Mouse (Mus musculus): ENCODE data around the gene Acsf3. TPM values are rescaled to one million over a fixed set of nuclear protein-coding genes. Genes with fewer than 3 reads are reported as not detected.
A peak's percentile ranks its signal among the peaks of the same experiment; 100 is the strongest.

The Acsf3 gene
- polyA plus RNA-seq, 1 experiment from 2014 or later, result 17.4 TPM

DNA sequence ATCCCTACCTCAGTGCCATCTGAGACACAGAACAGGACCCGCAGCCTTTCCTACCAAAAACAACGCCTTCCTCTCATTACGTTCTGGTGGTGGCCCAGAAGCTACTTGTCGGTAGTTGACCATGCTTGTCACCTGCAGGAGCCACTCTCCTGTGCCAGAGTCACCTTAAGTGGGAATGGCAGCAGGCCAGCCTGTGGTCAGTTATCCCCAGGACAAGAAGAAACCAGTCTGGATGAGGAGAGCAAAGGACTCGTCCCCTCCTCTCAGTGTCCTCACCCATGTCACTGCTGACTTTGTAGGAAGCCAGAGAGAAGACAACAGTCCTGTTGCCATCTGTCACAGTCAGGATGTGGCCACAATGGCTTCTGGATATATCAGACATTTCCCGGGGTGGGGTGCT, 41.7 kb downstream of the Acsf3 start:
- H3K9ac ChIP-seq, result no peak overlapping the region
- peaks cover 3% of the 10 kb centered on the region; the same call in 1 of the 2 replicates for H3K27me3 ChIP-seq
- ATAC-seq (ENCODE audit: low FRiP score), result no peak
- peaks cover 55% of the 10 kb centered on the region for H3K4me1 ChIP-seq (replicated peaks)
- H3K27ac ChIP-seq, result no peak overlapping the region
- H3K36me3 ChIP-seq, result peaks cover 23% of the 10 kb centered on the region
- H3K4me2 ChIP-seq, result no peak overlapping the region
- no peaks in the 10 kb centered on the region for H3K9me3 ChIP-seq
- WGBS, result 89% methylated on average over 6 of the region's 6 CpGs
- no peak overlapping the region for H3K4me3 ChIP-seq

DNA sequence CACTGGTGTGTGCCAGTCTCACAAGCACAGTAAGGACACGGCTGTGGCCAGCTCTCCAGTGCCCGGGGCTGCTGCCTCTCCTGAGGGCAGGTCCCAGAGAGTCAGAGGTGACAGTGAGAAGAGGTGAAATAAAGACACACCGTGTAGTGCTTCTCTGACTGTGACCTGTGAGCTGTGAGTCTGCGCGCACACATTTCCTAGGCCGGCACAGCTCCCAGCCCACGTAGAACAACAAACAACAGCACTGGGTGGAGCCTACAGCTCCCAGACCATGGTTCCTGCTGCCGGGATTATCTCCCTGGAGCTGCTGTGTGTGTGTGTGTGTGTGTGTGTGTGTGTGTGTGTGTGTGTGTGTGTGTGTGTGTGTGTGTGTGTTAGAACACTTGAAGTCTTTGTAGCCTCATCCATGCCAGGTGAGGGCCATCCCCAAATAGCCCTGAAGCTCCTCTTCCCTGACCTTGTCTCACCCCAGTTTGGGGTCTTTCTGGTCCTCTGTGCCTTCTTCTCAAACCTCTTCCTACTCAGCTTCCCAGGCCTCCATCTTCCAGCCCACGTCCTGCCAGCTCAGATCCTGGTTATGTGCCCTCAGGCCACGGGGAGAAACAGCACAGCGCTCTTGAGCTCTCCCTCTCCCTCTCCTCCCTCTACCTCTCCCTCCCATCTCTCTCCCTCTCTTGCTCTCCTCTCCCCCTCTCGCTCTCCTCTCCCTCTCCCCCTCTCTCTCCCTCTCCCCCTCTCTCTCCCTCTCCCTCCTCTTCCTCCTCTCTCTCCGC, 42.6 kb downstream of the Acsf3 start:
- no peak overlapping the region for H3K9ac ChIP-seq
- WGBS, result 37% methylated on average over 13 of the region's 13 CpGs
- H3K27ac ChIP-seq, result no peak overlapping the region

DNA sequence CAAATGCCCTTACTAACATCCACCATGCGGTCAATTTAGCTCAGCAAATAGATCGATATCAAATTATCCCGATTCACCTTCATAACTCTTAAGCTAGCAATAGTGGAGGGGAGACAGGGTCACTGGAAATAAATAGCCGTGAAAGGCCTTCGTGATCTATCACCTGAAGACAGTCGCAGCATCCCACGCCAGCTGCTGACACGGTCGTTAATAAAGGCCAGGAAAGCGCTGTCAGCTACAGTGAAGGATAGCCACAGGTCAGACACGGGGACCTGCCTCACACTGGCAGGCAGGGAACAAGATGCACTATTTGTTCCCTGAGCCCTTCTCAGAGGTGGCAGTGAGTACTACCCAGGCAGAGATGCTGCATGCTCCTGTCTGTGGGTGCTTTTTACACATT, 44.5 kb downstream of the Acsf3 start:
- H3K9ac ChIP-seq, result no peak overlapping the region; the same call in 1 of the 2 replicates
- H3K27me3 ChIP-seq, result peaks cover 3% of the 10 kb centered on the region; the same call in 1 of the 2 replicates
- no peak overlapping the region for H3K4me3 ChIP-seq
- H3K36me3 ChIP-seq, result peaks cover 11% of the 10 kb centered on the region
- H3K4me2 ChIP-seq, result no peak overlapping the region
- H3K4me1 ChIP-seq (replicated peaks), result peaks cover 30% of the 10 kb centered on the region
- peak overlapping the region; percentile 25 for H3K27ac ChIP-seq
- H3K9me3 ChIP-seq, result no peaks in the 10 kb centered on the region
- ATAC-seq (ENCODE audit: low FRiP score), result no peak
- 52% methylated on average over 11 of the region's 11 CpGs for WGBS

More for the DNA sequence above, 42.6 kb downstream of the Acsf3 start:
- H3K4me3 ChIP-seq, result no peak overlapping the region
- no peak overlapping the region for H3K4me2 ChIP-seq
- ATAC-seq (ENCODE audit: low FRiP score), result no peak
- no peaks in the 10 kb centered on the region for H3K9me3 ChIP-seq
- peaks cover 3% of the 10 kb centered on the region; the same call in 1 of the 2 replicates for H3K27me3 ChIP-seq
- H3K36me3 ChIP-seq, result peaks cover 23% of the 10 kb centered on the region
- peaks cover 46% of the 10 kb centered on the region for H3K4me1 ChIP-seq (replicated peaks)

DNA sequence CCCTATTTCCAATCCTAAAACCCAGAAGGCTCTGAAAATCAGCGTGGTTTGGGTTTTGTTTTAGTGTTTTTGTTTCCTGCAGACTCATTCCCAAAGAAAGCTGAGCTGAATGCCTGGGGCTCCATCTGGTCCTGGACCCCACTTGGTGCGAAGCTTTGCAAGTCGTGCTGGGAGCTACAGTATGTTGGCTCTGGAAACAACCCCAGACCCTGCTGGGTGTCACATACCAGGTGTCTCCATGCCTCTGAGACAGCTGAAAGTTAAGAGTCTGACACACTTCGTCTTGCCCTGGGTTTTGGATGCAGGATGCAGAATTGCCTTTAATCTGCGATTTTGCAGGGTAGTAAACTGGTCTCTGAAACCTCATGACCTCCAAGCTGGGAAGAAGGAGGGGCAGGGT, 49.3 kb downstream of the Acsf3 start:
- Histone ChIP-seq H3K27ac (peak overlapping the region; percentile 40; the same call in 1 of the 2 replicates), H3K9me3 (no peaks in the 10 kb centered on the region), H3K9ac (no peak overlapping the region), H3K4me1 (replicated peaks) (peaks cover 26% of the 10 kb centered on the region), H3K36me3 (no peaks in the 10 kb centered on the region), H3K4me3 (no peak overlapping the region), H3K27me3 (0 out of 2 replicates have a peak, but pooled peaks cover 2% of the 10 kb centered on the region), H3K4me2 (no peak overlapping the region)
- 37% methylated on average over 5 of the region's 5 CpGs for WGBS
- no peak for ATAC-seq (ENCODE audit: low FRiP score)

DNA sequence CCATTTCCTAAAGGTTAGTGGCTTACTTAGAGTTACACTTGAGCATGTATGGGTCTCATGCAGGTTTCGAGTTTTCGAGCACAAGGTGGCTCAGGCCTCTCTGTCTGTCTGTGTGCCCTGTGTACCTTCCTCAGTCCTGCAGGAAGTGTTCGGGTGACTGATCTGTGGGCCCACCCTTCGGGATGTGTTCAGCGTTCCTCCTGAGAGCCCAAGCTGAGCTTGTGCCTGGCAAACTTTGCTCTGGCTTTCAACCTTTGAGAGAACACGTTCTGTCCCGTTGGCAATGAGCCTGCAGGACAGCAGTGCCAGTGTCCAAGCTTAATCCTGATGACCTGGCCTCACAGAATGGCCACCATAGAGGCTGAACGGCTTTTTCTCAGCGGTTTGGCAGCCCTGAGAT, 49.7 kb downstream of the Acsf3 start:
- no peak for ATAC-seq (ENCODE audit: low FRiP score)
- no peak overlapping the region for H3K9ac ChIP-seq
- 80% methylated on average over 9 of the region's 9 CpGs for WGBS
- H3K4me3 ChIP-seq, result no peak overlapping the region
- 0 out of 2 replicates have a peak, but pooled peaks cover 2% of the 10 kb centered on the region for H3K27me3 ChIP-seq
- H3K4me2 ChIP-seq, result no peak overlapping the region
- no peaks in the 10 kb centered on the region for H3K9me3 ChIP-seq
- peaks cover 26% of the 10 kb centered on the region for H3K4me1 ChIP-seq (replicated peaks)
- H3K27ac ChIP-seq, result 0 out of 2 replicates have a peak overlapping the region, but pooled peaks have one; percentile 18
- no peaks in the 10 kb centered on the region for H3K36me3 ChIP-seq

DNA sequence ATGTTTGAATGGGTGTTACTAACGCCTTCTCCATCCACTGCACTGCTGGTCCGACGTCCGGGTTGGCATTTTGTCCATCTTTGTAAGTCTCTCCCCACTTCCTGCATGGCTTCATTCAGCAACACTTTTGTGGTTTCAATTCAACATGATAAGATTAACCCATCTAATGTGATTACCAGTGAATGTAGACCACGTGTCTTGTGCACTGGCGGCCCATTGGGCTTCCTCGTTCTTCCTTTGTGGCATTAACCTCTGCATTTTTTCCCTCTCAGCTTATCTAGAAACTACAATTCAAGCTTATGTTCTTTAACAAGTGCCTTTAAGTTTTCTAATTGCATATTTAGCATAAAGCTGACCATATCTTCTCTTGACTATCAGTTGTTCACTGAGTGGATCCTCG, 50.1 kb downstream of the Acsf3 start:
- 83% methylated on average over 8 of the region's 8 CpGs for WGBS
- 0 out of 2 replicates have a peak, but pooled peaks cover 2% of the 10 kb centered on the region for H3K27me3 ChIP-seq
- H3K9me3 ChIP-seq, result no peaks in the 10 kb centered on the region
- H3K27ac ChIP-seq, result no peak overlapping the region
- H3K4me1 ChIP-seq (replicated peaks), result peaks cover 29% of the 10 kb centered on the region
- no peak overlapping the region for H3K4me2 ChIP-seq
- H3K4me3 ChIP-seq, result no peak overlapping the region
- no peak for ATAC-seq (ENCODE audit: low FRiP score)
- H3K9ac ChIP-seq, result no peak overlapping the region
- no peaks in the 10 kb centered on the region for H3K36me3 ChIP-seq

DNA sequence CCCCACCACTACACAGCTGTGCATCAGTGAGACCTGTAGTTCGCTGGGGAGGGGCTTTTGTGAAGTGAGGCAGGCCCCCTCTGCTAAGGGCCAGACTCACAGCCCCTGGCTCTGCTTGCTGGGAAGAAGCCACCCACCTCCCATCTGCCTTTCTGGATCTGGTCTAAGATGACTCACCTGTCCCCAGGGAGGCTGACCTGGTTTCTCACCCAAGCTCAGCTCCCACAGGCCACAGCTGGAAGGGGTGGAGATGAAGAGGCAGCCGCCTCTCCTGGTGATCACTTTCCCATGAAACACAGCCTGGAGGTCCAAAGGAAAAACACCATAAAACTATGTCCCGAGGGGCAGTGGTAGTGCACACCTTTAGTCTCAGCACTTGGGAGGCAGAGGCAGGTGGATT, 54.1 kb downstream of the Acsf3 start:
- H3K9me3 ChIP-seq, result no peaks in the 10 kb centered on the region
- H3K36me3 ChIP-seq, result no peaks in the 10 kb centered on the region
- no peak overlapping the region for H3K4me2 ChIP-seq
- no peak overlapping the region for H3K27ac ChIP-seq
- 0 out of 2 replicates have a peak, but pooled peaks cover 2% of the 10 kb centered on the region for H3K27me3 ChIP-seq
- no peak for ATAC-seq (ENCODE audit: low FRiP score)
- peaks cover 32% of the 10 kb centered on the region for H3K4me1 ChIP-seq (replicated peaks)
- H3K9ac ChIP-seq, result 0 out of 2 replicates have a peak overlapping the region, but pooled peaks have one; percentile 19
- H3K4me3 ChIP-seq, result no peak overlapping the region
- 72% methylated on average over 3 of the region's 3 CpGs for WGBS

DNA sequence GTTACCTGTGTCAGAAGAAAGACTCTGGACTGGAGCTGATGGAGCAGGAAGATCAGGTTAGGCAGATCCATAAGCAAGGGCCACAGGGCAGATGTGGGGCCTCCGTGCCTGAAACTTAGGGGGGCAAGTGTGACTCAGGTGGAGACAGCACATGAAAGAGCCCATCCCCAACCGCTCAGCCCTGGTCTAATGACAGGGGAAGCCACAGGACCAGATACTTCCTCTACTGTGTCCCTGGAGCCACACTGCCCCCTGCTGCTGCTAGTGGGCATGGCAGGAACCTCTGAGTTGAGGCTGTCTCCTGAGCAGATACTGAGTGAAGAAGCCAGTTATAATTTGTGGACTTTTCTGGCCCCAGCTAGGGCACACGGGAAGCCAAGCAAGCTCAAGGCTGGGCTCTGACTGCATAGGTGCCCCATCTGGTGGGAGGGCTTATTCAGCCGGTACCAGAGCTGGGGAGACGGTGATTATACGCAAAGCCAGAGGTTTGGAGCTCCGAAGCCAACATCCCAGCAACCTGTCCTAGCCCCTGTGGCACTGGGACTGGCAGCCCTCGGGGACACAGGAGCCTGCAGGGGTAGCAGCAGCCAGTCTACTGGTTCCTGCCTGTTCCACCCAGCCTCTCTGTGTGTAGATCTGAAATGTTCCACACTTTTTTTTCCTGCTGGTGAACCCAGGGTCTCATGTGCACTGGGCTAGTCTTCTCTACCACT, 55.2 kb downstream of the Acsf3 start:
- WGBS, result 39% methylated on average over 8 of the region's 8 CpGs
- peak; percentile 82 for ATAC-seq (ENCODE audit: low FRiP score)
- Histone ChIP-seq H3K27me3 (no peaks in the 10 kb centered on the region), H3K9me3 (no peaks in the 10 kb centered on the region), H3K9ac (peak overlapping the region; percentile 35; the same call in 1 of the 2 replicates), H3K4me3 (no peak overlapping the region), H3K4me1 (replicated peaks) (peaks cover 23% of the 10 kb centered on the region), H3K4me2 (peak overlapping the region; percentile 2; the same call in 1 of the 2 replicates), H3K27ac (no peak overlapping the region), H3K36me3 (no peaks in the 10 kb centered on the region)

DNA sequence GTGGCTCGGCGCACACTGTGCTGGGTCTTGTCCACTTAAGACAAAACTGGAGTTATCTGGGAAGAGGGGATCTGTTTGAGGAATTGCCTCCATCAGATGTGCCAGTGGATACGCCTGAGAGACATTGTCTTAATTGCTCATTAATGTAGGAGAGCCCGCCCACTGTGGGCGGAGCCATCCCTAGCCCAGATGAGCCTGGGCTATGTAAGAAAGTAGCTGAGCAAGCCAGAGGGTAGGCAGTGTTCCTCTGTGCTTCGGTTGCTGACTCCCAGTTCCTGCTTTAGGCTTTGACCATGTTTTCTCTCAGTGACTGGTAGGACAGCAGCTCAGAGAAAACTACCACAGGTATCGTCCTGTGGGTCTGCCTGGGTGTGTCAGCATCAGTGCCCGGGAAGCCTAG, 59.1 kb downstream of the Acsf3 start:
- 85% methylated on average over 8 of the region's 8 CpGs for WGBS
- no peak for ATAC-seq (ENCODE audit: low FRiP score)

DNA sequence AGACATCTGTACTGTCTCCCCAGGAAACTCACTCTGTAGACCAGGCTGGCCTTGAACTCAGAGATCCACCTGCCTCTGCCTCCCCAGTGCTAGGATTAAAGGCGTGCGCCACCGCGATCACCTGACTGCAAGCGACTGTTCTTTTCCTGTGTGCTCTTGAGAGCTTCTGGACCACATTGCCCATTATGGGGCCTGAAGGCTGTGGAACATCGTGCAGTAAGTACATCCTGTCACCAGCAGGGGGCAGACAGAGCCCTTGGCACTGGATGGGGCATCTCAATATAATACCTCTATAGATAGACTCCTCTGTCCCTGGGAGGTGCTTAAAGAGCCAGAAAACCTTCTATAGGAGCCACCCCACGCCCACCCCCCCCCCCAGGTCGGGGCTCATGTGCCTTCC, 59.7 kb downstream of the Acsf3 start:
- WGBS, result 38% methylated on average over 8 of the region's 8 CpGs
- peaks cover 6% of the 10 kb centered on the region for H3K4me1 ChIP-seq (replicated peaks)
- no peak for ATAC-seq (ENCODE audit: low FRiP score)

More for the DNA sequence above, 59.1 kb downstream of the Acsf3 start:
- no peaks in the 10 kb centered on the region for H3K27me3 ChIP-seq
- H3K9me3 ChIP-seq, result no peaks in the 10 kb centered on the region
- H3K36me3 ChIP-seq, result no peaks in the 10 kb centered on the region
- no peak overlapping the region for H3K4me2 ChIP-seq
- H3K4me1 ChIP-seq (replicated peaks), result peaks cover 6% of the 10 kb centered on the region
- H3K4me3 ChIP-seq, result no peak overlapping the region
- H3K27ac ChIP-seq, result no peak overlapping the region
- no peak overlapping the region for H3K9ac ChIP-seq

DNA sequence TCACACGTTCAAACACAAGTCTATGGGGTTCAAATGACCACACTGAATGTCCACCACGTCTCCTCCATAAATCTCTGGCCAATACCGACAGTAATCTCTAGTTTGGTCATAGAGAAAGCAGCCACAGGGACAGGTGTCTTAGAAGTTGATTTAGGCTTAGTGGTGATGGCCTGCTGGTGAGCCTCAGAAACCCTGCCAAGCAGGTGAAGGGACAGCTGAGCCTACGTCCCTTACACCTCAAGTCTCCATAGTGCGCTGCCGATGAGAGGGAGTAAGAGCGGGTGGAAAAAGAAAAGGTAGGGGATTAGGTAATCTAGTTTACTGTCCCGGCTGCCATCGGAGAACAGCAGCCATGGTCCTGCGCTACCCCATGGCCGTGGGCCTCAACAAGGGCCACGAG, 60.9 kb downstream of the Acsf3 start:
- no peak overlapping the region for H3K27ac ChIP-seq
- H3K27me3 ChIP-seq, result 0 out of 2 replicates have a peak, but pooled peaks cover 1% of the 10 kb centered on the region
- H3K4me1 ChIP-seq (replicated peaks), result no peaks in the 10 kb centered on the region
- no peak overlapping the region for H3K4me3 ChIP-seq
- no peak overlapping the region for H3K9ac ChIP-seq
- no peak for ATAC-seq (ENCODE audit: low FRiP score)
- H3K9me3 ChIP-seq, result no peaks in the 10 kb centered on the region
- WGBS, result 88% methylated on average over 12 of the region's 12 CpGs
- H3K36me3 ChIP-seq, result no peaks in the 10 kb centered on the region
- no peak overlapping the region for H3K4me2 ChIP-seq

More for the DNA sequence above, 59.7 kb downstream of the Acsf3 start:
- no peak overlapping the region for H3K27ac ChIP-seq
- no peaks in the 10 kb centered on the region for H3K27me3 ChIP-seq
- H3K36me3 ChIP-seq, result no peaks in the 10 kb centered on the region
- H3K9ac ChIP-seq, result no peak overlapping the region
- H3K4me2 ChIP-seq, result no peak overlapping the region
- no peak overlapping the region for H3K4me3 ChIP-seq
- no peaks in the 10 kb centered on the region for H3K9me3 ChIP-seq

DNA sequence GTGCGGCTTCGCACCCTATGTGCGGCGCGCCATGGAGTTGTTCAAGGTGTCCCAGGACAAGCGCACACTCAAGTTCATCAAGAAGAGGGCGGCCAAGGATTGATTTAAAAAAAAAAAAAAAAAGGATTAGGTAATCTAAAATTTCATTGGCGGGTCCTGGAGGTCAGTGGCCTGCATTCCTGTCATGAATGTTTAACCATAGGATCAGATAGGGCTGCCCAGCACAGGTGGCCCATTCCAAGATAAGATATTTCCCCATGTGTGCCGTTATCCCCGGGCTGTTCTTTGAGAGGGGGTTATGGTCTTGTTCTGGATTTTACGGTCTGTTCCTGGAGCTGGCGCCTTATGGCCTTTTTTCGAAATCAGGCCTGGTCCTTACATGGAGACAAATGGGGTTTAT, 61.4 kb downstream of the Acsf3 start:
- H3K9me3 ChIP-seq, result no peaks in the 10 kb centered on the region
- H3K4me3 ChIP-seq, result no peak overlapping the region
- no peak overlapping the region for H3K4me2 ChIP-seq
- no peak for ATAC-seq (ENCODE audit: low FRiP score)
- H3K4me1 ChIP-seq (replicated peaks), result no peaks in the 10 kb centered on the region
- no peak overlapping the region for H3K27ac ChIP-seq
- WGBS, result 93% methylated on average over 13 of the region's 13 CpGs
- H3K36me3 ChIP-seq, result no peaks in the 10 kb centered on the region
- H3K9ac ChIP-seq, result no peak overlapping the region
- H3K27me3 ChIP-seq, result 0 out of 2 replicates have a peak, but pooled peaks cover 2% of the 10 kb centered on the region
